Mouse (Mus musculus) CD4-positive, CD25-positive, alpha-beta regulatory T cell, adult 2 months (primary cell): ENCODE results near the gene Ddx55.
A peak's percentile ranks its signal among the peaks of the same experiment; 100 is the strongest.

Source experiments
- DNase-seq: peaks from one replicate; pipeline ENCODE4 v3.0.0-alpha.2; 2012; ENCODE audit warnings: low read depth, low spot score

Ddx55 gene

DNA sequence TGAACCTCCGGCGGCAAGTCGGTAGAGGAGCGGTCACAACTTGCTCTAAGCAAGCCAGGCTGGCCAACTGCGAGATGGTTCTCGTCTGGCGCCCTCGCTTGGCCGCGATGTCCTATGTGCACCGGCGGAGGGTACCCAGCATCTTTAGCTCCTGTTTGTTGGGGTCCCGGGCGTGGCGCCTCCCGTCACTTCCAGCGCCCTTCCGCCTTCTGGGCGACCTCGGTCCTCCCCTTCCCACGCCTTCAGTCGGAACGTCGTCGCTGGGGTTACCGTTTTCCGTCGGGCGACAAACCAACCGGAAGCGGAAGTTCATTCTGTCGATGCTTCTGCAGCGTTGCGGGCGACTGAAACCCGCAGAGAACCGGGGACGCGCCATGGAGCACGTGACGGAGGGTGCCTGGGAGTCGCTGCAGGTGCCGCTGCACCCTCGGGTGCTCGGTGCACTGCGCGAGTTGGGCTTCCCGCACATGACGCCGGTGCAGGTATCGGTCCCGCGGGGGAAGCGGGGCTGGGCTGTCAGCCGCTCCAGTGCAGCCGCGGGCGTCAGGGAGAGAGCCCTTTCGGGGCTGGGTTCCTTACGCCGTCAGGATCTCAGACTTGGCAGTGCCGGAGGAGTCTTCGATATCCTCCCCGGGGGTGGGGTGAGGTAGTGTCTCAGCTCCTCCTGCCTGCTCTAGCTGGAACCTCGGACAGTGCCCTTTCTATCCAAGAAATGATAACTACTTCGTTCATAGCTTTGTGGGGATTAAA, at the start of gene Ddx55:
Ddx55 (plus strand) TSS at position 307 of the 750 bp plus-strand sequence.
- DNase-seq, result peak; percentile 96

DNA sequence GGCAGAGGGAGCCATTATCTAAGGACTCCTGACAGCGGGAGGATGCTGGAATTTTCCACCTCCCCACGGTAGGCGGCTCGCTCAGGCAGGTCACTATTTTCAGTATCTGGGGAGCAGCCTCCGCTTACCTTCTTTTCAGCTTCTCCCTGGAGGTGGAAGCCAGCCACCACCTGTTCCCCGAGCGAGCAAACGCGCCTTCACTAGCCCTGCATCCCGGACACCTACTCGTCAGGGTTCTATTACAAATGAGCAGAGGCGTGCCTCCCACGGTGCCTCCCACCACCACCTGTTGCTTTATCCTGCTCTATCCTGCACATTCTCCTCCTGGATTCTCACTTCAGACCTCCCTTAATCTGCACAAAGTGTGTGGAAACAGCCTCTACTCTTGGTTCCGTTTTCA, 48.9 kb upstream of the Ddx55 start:
- DNase-seq, result no peak

DNA sequence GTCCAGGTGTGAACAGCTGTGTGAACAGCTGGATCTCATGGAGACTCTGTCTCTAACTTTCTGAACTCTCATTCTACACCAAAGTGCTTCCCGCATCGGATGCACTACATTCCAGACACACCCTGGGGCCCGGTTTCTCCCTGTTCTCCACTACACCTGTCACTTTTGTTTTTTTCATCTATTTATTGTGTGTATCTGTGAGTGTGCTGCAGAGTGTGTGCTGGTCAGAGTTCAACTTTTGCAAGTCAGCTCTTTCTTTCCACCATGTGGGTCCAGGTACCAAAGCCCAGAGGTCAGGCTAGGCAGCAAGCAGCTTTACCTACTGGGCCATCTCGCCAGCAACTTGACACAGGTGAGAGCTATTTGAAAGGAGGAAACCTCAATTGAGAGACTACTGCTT, 47.4 kb upstream of the Ddx55 start:
- no peak for DNase-seq

DNA sequence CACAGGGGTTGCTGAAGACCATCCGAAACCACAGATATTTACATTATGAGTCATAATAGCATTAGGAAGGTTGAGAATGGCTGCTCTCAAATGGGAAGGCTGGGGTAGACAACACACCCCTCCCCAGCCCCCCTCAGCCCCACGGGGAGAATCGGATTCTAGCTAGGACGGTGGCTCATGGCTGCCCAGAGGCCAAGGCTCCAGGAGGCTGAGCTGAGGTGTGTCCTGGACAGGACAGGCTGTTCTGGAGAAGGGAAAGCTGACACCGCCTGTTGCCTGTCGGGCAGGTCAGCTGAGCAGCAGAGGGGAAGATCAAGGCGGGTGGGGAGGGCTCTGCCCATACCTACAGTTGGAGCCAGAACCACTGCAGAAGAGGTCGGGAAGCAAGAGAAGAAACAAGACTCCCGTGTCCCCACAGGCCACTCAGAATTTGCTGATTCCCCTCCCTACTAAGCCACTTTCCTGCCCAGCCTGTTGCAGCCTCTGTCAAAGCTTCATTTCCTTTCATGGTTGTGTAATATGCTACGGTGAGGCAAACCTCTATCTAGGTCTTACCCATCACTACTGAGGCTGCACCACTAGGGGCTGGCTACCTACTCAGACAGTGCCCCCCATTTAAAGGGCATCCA, 45.8 kb upstream of the Ddx55 start:
- DNase-seq, result no peak

DNA sequence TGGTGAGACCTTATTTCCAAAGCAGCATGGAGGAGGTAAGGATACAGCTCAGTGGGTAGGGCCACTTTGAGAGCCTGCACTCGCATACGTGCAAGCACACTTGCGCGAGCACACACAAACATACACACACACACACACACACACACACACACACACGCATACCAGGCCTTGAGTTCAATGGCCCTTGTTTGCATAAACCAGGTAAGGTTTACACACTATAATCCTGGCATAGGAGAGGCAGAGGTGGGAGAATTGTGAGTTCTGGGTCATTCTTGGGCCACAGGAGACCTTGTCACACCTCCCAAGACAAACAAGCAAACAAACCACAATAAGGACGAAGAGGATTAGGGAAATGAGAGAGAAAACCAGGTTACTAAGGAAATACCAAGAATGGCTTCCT, 43.5 kb upstream of the Ddx55 start:
- DNase-seq, result no peak

DNA sequence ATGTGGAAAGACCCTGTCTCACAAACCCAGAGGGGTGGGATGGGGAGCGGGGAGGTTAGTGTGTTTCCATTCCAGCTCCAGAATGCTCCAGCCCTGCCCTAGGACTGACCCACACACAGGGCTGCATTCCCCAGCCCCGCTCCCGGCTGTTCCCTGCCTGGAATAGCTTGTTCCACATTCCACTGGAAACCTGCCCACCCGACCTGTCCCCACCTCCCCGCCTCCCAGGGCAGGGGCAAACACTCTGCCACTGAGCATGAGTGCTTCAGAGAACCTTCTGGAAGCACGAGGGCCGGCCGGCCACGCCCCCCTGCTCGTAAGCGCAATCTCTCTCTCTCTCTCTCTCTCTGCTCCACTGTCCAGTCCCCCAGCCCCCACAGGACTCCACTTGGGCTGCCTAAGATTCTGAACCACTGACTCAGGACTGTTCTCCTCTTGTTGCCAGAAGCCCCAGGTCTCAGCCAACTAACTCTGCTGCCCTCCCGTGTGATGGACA, 42.9 kb upstream of the Ddx55 start:
- no peak for DNase-seq

DNA sequence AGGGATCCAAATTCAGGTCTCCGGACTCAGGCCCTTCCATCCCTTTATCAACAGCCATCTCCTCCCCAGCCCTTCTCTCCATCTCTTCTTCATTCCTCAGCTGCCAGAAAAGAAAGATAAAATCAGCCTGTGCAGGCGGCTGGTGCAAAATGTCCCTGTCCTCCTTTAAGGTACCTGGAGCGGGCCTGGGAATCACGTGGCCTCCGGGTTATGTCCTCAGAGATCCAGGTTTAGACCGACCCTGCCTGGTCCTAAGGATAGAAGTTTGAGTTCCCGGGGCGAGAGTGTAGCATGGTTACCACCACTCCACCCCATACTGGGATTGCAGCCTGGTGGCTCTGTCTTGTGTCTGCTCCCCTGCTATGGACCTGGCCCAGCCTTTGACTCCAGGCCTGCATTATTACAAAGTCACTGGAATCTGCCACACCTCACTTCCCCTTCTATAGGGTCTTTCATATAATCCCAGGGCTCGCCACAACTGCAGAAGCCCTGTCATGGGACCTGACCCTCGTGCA, 42.1 kb upstream of the Ddx55 start:
- no peak for DNase-seq

DNA sequence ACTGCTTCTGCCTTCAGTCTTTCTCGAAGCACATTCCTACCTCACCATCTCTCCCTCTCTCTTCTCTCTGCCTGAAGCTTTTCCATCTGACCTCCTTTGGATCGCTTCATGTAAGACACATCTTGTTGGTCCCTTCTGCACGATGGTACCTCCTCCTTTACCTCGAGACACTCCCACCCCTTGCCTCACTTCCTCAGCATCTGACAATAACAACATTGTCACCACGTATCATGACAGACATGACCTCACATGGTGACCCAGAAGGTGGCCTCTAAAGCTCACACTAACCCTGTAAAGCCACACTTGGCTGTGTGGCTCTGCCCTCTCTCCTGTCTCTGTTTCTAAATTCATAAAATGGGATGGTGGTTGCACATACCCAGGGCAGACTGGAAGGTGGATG, 36.9 kb upstream of the Ddx55 start:
- no peak for DNase-seq

DNA sequence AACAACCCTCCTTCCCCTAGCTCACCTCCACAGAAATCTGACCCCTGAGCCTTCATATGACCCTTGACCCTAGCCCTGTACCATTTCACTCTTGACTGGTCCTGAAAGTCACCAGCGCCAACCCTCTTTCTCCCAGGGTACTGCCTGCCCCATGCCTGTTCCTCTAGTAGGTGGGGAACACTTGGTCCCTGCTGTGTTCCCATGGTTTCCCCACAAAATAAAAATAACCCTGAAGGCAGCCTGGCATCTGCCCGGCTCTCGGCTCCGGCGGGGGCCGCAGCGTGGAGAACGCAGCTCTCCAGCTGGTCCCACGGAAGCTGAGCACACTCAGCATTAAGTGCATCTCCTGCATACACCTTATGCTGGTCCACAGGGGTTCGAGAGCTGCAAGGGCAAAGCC, 34.0 kb upstream of the Ddx55 start:
- no peak for DNase-seq

DNA sequence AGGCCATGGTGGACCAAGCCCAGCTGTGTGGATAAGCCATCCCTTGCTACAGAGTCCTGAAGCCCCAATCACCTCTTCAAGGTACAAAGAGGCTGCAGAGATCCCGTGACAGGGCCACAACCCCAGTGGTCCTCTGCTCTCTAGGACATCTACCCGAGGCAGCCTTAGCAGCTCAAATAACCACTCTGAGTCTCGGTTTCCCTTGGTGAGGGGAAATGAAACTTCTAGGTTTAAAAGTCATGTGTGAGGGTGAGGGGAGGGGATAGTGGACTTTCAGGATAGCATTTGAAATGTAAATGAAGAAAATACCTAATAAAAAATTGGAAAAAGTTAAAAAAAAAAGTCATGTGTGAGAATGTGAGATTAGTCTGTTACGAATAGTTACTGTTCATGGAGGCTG, 31.1 kb upstream of the Ddx55 start:
- no peak for DNase-seq

DNA sequence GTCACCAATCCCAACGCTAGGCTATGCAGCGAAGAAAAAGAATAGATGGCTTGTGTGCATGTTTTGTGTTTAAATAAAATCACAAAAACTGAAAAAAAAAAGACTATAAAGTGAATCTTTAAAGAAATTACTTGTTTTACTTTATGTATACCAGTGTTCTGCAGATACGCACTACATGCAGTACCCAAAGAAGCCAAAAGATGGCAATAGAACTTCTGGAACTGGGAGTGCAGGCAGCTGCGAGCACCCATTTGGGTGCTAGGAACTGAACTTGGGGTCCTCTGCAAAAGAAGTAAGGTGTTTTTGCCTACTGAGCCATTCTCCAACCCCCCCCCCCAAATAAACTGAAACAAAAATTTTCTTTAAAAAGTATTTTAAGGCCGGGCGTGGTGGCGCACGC, 29.6 kb upstream of the Ddx55 start:
- DNase-seq, result peak; percentile 45

DNA sequence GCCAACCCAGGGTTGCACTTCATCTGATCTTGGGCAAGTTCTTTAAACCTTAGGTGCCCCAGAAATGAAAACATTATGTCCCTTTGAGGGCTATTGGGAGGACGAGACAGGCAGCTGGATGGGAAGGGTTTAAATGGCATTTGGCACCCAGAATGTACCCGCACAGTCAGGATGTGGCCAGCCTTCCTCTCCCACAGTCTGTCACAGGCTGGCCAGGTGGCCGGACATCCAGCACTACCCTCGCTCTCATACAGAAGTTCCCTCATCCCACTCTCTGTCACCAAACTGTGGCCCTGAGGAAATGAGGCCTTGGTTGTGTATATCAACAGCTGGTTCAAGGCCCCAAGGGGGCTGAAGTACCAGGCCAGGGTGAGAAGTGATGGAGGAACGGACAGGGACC, 27.7 kb upstream of the Ddx55 start:
- DNase-seq, result no peak

DNA sequence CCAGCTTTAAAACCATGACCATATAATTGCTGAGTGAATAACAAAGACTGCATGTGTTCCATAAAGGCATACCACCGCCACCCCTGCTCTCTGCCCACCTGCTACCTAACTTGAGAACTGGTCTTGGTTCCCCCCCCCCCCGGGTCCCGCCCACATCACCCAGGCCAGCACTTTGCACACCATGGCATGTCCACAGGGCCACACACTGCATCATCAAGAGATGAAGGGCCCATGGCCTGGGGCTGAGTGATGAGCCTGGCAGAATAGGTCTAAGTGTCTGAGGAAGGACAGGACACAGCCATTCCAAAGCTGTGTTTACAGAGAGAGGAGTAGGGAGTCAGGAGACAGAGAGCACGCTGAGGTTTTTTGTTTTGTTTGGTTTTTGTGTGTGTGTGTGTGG, 24.3 kb upstream of the Ddx55 start:
- DNase-seq, result no peak

DNA sequence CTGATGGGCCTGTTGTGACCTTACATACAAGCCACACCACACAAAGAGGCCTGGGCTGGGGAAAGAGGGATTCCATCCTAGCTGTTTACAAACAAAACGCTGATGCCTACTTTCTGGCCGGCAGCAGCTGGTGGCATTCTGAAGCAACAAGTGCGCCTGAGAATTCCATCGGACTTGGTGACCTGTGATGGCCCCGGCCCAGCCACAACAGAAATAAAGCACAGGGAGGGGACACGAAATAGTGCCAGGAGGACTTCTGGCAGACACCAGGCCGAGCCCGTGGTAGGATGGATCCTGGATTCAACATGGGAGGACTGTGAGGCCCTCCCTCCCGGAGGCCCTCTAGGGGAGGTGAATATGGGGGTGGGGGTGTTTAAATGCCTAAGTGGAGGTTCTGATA, 23.9 kb upstream of the Ddx55 start:
- no peak for DNase-seq

DNA sequence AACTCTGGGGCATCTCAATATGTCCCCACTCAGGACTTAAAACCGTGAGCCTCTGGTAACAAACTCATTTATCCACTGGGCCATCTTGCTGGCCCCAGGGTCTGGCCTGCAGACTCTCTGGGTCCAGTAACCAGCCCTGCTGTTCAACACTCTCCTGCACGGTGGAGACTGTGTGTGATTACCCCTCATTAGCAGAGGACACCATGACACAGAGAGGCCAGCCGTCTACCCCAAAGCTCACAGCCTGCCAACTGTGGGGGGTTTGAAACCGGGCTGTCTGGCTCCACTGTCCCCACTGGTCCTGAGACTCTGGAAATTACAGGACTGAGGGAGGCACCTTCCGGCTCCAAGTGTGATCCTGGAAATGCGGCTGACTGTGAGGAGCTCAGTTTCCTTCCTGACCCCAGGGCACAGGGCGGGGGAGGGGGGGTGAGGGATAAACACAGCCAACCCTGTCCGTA, 23.4 kb upstream of the Ddx55 start:
- DNase-seq, result no peak

DNA sequence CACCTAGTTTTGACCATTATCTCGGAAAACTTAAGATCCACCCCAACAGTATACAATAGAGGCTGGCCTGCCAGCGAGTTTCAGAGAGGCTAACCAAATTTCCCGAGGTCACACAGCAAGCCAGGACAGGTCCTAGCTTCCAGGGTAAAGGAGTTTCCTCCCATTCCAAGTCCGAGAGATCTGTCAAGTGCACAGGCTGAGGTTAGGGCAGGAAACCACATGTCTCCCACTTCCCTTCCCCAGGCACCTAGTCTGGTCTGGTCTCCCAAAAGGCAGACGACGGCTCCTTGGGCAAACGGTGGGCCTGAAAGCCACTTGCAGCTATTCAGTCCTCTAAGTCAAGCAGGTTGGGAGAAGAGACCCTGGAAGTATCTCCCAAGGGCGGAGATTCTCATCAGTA, 23.0 kb upstream of the Ddx55 start:
- DNase-seq, result no peak

DNA sequence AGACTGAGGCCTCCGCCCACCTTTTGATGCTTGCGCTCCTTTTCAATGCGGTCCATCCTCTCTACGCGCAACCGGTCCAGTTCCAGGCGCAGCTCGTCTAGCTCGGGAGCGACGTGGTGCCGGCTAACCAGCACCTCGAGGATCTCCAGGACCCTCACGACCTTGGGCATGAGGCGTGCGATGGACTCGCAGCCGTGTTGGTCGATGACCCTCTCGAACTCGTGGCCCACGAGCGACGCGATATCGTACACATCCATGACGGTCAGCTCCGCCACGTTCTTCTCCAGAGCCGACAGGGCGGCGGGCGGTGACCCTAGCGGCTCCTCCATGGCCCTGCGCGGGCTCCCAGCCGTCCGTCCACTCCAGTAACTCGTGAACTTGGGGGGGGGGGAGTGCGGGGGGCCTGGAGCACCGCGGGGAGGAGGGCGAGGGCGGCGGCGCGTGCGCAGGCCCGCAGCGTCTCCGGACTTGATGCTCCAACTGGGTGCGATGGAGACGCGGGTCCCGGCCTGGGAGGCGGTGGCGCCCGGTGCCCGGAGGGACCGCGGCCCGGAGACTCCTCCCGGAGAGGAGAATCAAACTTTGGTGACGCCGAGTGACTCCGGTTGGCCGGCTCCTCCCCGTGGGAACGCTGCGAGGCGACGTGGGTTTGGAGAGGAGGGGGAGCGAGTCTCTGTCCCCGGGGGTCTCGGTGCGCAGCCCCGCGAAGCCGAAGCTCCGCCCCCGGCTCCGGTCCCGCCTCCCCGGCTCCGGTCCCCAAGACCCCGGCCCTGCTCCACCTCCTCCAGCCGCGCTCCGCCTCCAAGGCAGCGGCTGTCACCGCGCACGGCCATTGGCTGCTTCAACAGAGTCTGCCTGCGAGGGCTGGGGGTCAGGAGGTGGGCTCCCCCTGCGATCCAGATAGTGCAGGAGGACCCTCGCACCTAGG, 21.7 kb upstream of the Ddx55 start, which contains the start of gene Rilpl1:
Rilpl1 (minus strand) TSS at position 737 of the 928 bp plus-strand sequence.
- DNase-seq, result peak; percentile 79

DNA sequence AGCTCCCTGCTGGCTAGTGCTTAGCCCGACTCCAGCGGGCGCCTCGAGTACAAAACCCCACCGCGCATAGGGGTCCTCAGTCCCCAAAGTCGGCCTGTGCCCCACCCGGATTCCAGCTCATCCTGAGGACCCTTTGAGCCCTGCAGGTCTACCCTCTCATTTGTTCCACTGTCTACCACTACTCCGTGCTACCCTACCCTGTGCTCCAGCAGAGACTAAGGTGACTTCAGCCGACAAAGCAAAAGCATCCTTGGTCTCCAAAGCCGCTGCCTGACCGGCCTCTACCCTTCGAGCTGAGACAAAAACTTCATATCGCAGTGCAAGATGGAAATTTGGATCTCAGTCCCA, 21.1 kb upstream of the Ddx55 start:
- no peak for DNase-seq

DNA sequence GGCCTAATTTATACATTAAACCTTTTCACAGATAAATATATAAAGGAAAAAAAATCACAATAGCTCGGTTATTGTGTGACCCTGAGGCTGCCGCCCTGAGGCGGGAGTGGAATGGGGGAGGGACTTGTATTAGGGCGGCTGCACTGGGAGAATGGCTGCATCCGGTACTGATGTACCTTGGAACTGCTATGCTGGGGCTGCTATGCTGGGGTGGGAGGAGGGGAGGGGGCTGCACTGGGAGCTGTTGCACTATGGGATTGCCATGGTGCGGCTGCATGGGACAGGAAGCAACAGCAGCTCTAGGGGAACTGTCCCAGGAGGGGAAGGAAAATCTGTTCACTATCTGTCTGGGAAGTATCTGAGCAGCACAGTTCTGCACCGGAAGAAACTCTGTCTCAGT, 20.2 kb upstream of the Ddx55 start:
- DNase-seq, result peak; percentile 21

DNA sequence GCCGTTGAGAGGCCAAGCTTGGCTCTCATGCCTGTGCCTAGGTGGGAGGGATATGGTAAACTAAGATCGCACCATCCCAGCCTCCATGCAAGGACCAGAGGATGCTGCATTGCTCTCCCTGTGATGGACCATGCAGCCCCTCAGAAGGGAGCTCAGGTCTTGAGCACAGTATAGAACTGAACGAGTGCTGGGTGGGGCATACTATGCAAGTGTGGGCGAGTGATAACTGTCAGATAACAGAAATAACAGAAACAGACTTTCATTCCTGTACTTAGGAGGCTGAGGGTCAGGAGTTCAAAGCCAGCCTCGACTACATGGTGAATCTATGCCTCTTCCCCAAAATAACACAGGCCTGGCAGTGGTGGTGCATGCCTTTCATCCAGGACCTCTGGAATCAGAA, 17.6 kb upstream of the Ddx55 start:
- no peak for DNase-seq

DNA sequence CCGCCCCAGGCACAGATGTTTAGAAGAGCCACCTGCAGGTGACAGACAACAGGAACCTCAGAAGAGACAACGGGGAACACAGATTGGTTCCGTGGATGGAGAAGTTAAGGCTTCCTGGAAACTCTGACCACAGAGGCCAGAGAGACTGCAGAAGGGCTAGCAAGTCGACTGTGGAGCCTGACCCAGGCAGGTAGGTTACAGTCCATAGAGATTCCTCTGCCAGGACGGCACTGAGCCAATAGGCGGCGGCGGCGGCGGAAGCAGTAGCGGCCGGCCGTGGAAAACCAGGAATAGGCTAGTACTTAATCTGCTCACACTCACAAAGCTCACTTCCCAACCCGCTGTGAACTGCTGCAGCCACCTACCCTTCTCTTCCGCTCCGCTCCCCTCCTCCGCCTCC, 15.9 kb upstream of the Ddx55 start:
- peak; percentile 27 for DNase-seq
